Mouse (Mus musculus): ENCODE measurements around the gene Ksr1. TPM values are rescaled to one million over a fixed set of nuclear protein-coding genes. Genes with fewer than 3 reads are reported as not detected.

The Ksr1 gene
- polyA plus RNA-seq, 1 experiment: 4.8 TPM

DNA sequence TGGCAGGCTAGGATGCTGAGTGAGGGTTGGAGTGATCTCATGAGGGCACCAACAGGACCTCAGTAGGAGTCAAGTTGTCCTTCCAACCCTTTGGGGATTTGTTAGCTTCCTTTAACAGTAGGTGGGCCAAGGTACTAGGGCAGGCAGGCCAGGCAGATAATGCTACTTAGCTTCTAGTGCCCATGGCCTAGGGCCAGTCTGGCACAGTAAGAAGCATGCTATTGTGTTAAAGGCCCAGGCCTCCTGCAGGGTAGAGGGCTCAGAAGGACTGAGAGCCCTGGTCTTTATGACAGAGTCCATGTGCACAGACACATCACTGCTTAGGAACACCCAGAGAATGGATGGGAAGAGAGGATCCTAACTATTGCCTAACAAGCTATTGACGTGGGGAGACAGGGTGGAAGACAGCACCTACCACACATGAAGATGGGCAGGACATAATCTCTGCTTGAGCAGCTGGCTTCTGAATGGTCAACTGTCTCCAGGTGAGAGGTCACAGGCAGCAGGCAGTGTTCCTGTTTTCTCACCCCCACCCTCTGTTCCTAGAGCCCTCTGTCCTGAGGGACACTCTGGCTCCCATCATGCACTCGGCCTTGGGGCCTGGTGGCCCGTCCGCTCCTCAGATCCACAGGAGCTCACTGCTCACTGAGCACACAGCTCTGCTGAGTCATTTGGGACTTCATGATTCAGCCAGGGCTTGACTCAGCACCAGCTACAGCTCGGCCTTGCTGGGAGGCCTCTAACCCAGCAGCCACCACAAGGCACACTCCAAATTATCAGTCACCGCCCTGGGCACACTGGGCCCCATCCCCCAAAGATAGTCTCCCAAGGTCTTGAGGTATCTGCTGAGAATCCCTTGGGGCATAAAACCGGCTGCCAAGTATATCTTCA lies 74.9 kb downstream of the Ksr1 start:
- peak; percentile 38 for TF ChIP-seq MYOD1 (IDR thresholded peaks at IDR 0.05; ENCODE audit: control insufficient read depth, insufficient read length, low read depth)
- TF ChIP-seq USF1 (IDR thresholded peaks at IDR 0.05; ENCODE audit: low read depth): no peak
- peak; percentile 85 for TF ChIP-seq MAX (IDR thresholded peaks at IDR 0.05)
- peak; percentile 60 for TF ChIP-seq CEBPB (IDR thresholded peaks at IDR 0.05; ENCODE audit: low read depth)
- TF ChIP-seq CTCF (IDR thresholded peaks at IDR 0.05; ENCODE audit: control insufficient read depth, insufficient read depth, insufficient read length): no peak
- peak; percentile 85 for TF ChIP-seq FOSL1 (IDR thresholded peaks at IDR 0.05; ENCODE audit: insufficient read depth, low read length, poor library complexity, severe bottlenecking)
- TF ChIP-seq MYOG (IDR thresholded peaks at IDR 0.05; ENCODE audit: control insufficient read depth, extremely low read depth, insufficient read length): no peak
- Histone ChIP-seq H3K36me3 (ENCODE audit: control insufficient read depth, insufficient read depth) (peaks cover 4% of the 10 kb centered on the region), H3ac (ENCODE audit: control insufficient read depth, insufficient read length, low read depth) (no peak overlapping the region), H3K27me3 (ENCODE audit: control insufficient read depth, insufficient read depth, insufficient read length) (no peaks in the 10 kb centered on the region), H3K79me2 (ENCODE audit: control insufficient read depth, insufficient read depth) (peaks cover 9% of the 10 kb centered on the region), H3K79me3 (ENCODE audit: low read depth) (no peaks in the 10 kb centered on the region), H3K4me3 (ENCODE audit: insufficient read depth, poor library complexity, severe bottlenecking) (no peak overlapping the region)

DNA sequence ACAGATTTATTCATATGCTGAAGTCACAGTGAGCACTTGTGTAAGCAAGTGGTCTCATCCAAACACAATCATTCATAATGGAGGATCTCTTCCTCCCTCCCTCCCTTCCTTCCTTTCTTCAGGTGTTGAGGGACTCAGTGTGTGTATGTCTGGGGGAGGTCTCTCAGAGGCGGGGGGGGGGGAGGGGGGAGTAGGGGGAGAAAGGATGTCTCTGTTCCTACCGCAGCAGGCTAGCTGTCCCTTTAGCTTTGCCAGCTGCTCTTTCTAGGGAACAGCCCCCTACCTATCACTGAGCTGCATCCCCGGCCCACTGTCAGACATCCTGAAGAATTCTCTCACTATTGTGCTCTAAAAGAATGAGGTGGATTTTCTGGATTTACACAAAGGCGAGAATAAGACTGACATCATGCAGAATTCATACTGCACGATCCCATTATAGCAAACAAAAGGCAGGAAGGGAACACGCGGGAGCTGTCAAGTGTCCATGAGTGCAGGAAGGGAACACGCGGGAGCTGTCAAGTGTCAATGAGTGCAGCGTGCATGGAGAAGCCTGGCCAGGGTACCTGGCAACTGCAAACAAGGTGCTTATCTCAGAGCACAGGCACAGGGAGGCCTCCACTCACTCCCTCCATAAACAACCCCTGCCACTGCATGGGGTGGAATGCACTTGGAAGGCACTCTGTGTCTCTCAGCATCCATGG lies 76.6 kb downstream of the Ksr1 start:
- Histone ChIP-seq H3K79me3 (ENCODE audit: low read depth) (no peaks in the 10 kb centered on the region), H3K4me3 (ENCODE audit: insufficient read depth, poor library complexity, severe bottlenecking) (no peak overlapping the region), H3K79me2 (ENCODE audit: control insufficient read depth, insufficient read depth) (peaks cover 9% of the 10 kb centered on the region), H3ac (ENCODE audit: control insufficient read depth, insufficient read length, low read depth) (no peak overlapping the region), H3K27me3 (ENCODE audit: control insufficient read depth, insufficient read depth, insufficient read length) (no peaks in the 10 kb centered on the region), H3K36me3 (ENCODE audit: control insufficient read depth, insufficient read depth) (peaks cover 7% of the 10 kb centered on the region)
- TF ChIP-seq MYOD1 (IDR thresholded peaks at IDR 0.05; ENCODE audit: control insufficient read depth, insufficient read length, low read depth) (no peak), MAX (IDR thresholded peaks at IDR 0.05) (no peak), CTCF (IDR thresholded peaks at IDR 0.05; ENCODE audit: control insufficient read depth, insufficient read depth, insufficient read length) (no peak), USF1 (IDR thresholded peaks at IDR 0.05; ENCODE audit: low read depth) (no peak), FOSL1 (IDR thresholded peaks at IDR 0.05; ENCODE audit: insufficient read depth, low read length, poor library complexity, severe bottlenecking) (no peak), MYOG (IDR thresholded peaks at IDR 0.05; ENCODE audit: control insufficient read depth, extremely low read depth, insufficient read length) (no peak), CEBPB (IDR thresholded peaks at IDR 0.05; ENCODE audit: low read depth) (no peak)

DNA sequence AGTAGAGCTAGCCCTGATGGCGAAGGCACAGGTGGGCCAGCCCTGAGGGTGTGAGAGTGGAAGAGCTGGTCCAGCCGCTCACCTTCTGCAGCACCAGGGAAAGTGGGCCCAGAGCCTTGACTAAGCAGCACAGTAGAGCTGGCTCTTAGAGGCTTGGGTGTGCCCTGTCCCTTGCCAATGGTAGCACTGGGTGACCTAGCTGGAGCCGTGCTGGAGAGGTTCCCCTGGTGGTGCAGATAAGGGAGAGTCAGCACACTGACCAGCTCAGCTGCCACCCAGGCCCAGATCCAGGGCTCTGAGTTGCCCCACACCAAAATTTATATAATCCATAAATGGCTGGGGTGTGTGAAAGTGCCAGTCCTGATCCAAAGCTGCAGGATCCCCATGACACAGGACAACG lies 79.0 kb downstream of the Ksr1 start:
- Histone ChIP-seq H3K79me3 (ENCODE audit: low read depth) (no peaks in the 10 kb centered on the region), H3ac (ENCODE audit: control insufficient read depth, insufficient read length, low read depth) (no peak overlapping the region), H3K27me3 (ENCODE audit: control insufficient read depth, insufficient read depth, insufficient read length) (no peaks in the 10 kb centered on the region), H3K36me3 (ENCODE audit: control insufficient read depth, insufficient read depth) (peaks cover 3% of the 10 kb centered on the region), H3K79me2 (ENCODE audit: control insufficient read depth, insufficient read depth) (peaks cover 9% of the 10 kb centered on the region), H3K4me3 (ENCODE audit: insufficient read depth, poor library complexity, severe bottlenecking) (no peak overlapping the region)
- no peak for TF ChIP-seq CEBPB (IDR thresholded peaks at IDR 0.05; ENCODE audit: low read depth)
- no peak for TF ChIP-seq MYOG (IDR thresholded peaks at IDR 0.05; ENCODE audit: control insufficient read depth, extremely low read depth, insufficient read length)
- no peak for TF ChIP-seq MYOD1 (IDR thresholded peaks at IDR 0.05; ENCODE audit: control insufficient read depth, insufficient read length, low read depth)
- TF ChIP-seq CTCF (IDR thresholded peaks at IDR 0.05; ENCODE audit: control insufficient read depth, insufficient read depth, insufficient read length): no peak
- no peak for TF ChIP-seq USF1 (IDR thresholded peaks at IDR 0.05; ENCODE audit: low read depth)
- no peak for TF ChIP-seq FOSL1 (IDR thresholded peaks at IDR 0.05; ENCODE audit: insufficient read depth, low read length, poor library complexity, severe bottlenecking)
- no peak for TF ChIP-seq MAX (IDR thresholded peaks at IDR 0.05)

DNA sequence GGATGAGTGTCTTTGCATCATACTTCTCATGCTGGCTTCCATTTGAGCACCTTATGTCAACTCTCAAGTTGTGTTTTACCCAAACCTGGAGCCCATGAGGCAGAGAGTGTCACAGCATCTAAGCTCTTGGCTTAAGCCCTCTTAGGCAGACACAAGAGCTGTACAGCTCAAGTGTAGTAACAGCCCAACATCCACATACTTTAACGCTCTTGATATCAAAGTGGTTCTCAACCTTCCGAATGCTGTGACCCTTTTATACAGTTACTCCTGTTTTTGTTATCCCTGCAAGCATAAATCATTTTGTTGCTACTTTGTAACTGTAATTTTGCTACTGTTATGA lies 80.0 kb downstream of the Ksr1 start:
- peaks cover 9% of the 10 kb centered on the region for H3K79me2 ChIP-seq (ENCODE audit: control insufficient read depth, insufficient read depth)
- H3K27me3 ChIP-seq (ENCODE audit: control insufficient read depth, insufficient read depth, insufficient read length): no peaks in the 10 kb centered on the region
- no peak overlapping the region for H3ac ChIP-seq (ENCODE audit: control insufficient read depth, insufficient read length, low read depth)
- H3K36me3 ChIP-seq (ENCODE audit: control insufficient read depth, insufficient read depth): peaks cover 3% of the 10 kb centered on the region
- no peaks in the 10 kb centered on the region for H3K79me3 ChIP-seq (ENCODE audit: low read depth)
- TF ChIP-seq MYOG (IDR thresholded peaks at IDR 0.05; ENCODE audit: control insufficient read depth, extremely low read depth, insufficient read length) (no peak), MYOD1 (IDR thresholded peaks at IDR 0.05; ENCODE audit: control insufficient read depth, insufficient read length, low read depth) (no peak), CTCF (IDR thresholded peaks at IDR 0.05; ENCODE audit: control insufficient read depth, insufficient read depth, insufficient read length) (no peak), MAX (IDR thresholded peaks at IDR 0.05) (no peak), CEBPB (IDR thresholded peaks at IDR 0.05; ENCODE audit: low read depth) (no peak), FOSL1 (IDR thresholded peaks at IDR 0.05; ENCODE audit: insufficient read depth, low read length, poor library complexity, severe bottlenecking) (no peak), USF1 (IDR thresholded peaks at IDR 0.05; ENCODE audit: low read depth) (no peak)
- no peak overlapping the region for H3K4me3 ChIP-seq (ENCODE audit: insufficient read depth, poor library complexity, severe bottlenecking)

DNA sequence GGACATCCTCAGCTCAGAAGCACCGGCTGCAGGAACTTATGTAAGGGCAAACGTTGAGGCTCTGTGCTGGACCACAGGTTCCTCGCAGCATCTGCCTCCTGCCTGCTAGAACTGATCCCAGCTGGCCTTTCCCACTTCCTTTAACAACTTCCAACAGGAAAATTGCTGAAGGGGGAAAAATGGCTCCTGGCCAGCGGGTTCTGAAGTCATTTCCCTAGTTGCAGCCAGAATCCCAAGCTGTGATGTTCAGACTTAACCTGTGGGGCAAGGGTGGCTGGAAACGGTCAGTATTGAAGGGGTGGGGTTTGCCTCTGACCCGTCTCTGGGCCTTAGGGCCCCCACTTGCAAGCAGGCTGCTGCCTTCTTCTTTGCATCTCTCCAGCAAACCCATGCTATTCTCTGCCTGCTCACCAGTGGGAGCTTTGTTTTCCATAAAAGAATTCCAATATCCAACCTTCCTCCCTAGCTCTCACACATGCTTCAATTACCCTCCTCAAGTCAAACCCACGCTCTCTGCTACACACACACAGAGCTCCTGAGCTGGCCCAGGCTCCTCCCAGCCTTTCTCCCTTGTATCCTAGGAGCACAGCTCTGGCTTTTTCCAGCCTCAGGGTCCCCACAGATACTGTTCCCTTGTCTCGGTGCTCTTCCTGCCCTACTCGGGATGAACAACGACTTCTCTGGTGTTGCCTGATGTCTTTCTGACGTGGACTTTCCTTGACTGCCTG lies 80.6 kb downstream of the Ksr1 start:
- H3K79me3 ChIP-seq (ENCODE audit: low read depth): no peaks in the 10 kb centered on the region
- no peak overlapping the region for H3K4me3 ChIP-seq (ENCODE audit: insufficient read depth, poor library complexity, severe bottlenecking)
- no peaks in the 10 kb centered on the region for H3K27me3 ChIP-seq (ENCODE audit: control insufficient read depth, insufficient read depth, insufficient read length)
- no peak overlapping the region for H3ac ChIP-seq (ENCODE audit: control insufficient read depth, insufficient read length, low read depth)
- peaks cover 3% of the 10 kb centered on the region for H3K36me3 ChIP-seq (ENCODE audit: control insufficient read depth, insufficient read depth)
- peaks cover 6% of the 10 kb centered on the region for H3K79me2 ChIP-seq (ENCODE audit: control insufficient read depth, insufficient read depth)
- no peak for TF ChIP-seq CEBPB (IDR thresholded peaks at IDR 0.05; ENCODE audit: low read depth)
- TF ChIP-seq MYOD1 (IDR thresholded peaks at IDR 0.05; ENCODE audit: control insufficient read depth, insufficient read length, low read depth): no peak
- TF ChIP-seq CTCF (IDR thresholded peaks at IDR 0.05; ENCODE audit: control insufficient read depth, insufficient read depth, insufficient read length): no peak
- no peak for TF ChIP-seq FOSL1 (IDR thresholded peaks at IDR 0.05; ENCODE audit: insufficient read depth, low read length, poor library complexity, severe bottlenecking)
- no peak for TF ChIP-seq MAX (IDR thresholded peaks at IDR 0.05)
- TF ChIP-seq MYOG (IDR thresholded peaks at IDR 0.05; ENCODE audit: control insufficient read depth, extremely low read depth, insufficient read length): no peak
- TF ChIP-seq USF1 (IDR thresholded peaks at IDR 0.05; ENCODE audit: low read depth): no peak
